Mouse (Mus musculus) left cerebral cortex, postnatal 10 days (tissue): ENCODE data around the gene Islr. TPM values are rescaled to one million over a fixed set of nuclear protein-coding genes. Genes with fewer than 3 reads are reported as not detected.

Source experiments
- microRNA-seq: library from miRNA; unstranded; fragments of <30 nt; microRNA quantifications from one replicate; pipeline ENCODE4 v1.2.0, GENCODE M21; 2022
- total RNA-seq, 2 experiments: library from RNA; stranded (reverse); gene quantifications; 2 replicates each; pipeline ENCODE4 v1.2.3; 2021

Islr gene
- total RNA-seq, 2 experiments from 2014 or later = 14.0 to 14.3 TPM

Small RNA genes lying within 50 kb of the gene (microRNA-seq; reads per million reads assigned to microRNA genes)
- gene Mir6385 = not detected

Other genes starting within 250 kb of the Islr start
- gene Cyp11a1, start 197.9 kb downstream of the Islr start, total RNA-seq = 1 to 10 TPM; 2.4 to 3.4 TPM
- 10 to 100 TPM in 1 of 2 experiments, 1 to 10 TPM in 1; 10.0 to 10.9 TPM for gene Stra6, start 140.5 kb downstream of the Islr start, total RNA-seq
- under 1 TPM; 0.43 to 0.47 TPM for gene Ccdc33, start 85.5 kb downstream of the Islr start, total RNA-seq
- 100 to 1,000 TPM; 130 to 138 TPM for gene Islr2, start within 50 bp of the Islr start, total RNA-seq
- 10 to 100 TPM; 13.3 to 14.5 TPM for gene Pml, start 45.5 kb upstream of the Islr start, total RNA-seq
- 10 to 100 TPM; 89.0 to 93.1 TPM for gene Stoml1, start 48.9 kb upstream of the Islr start, total RNA-seq
- 1 to 10 TPM; 3.5 to 3.9 TPM for gene Loxl1, start 108.9 kb upstream of the Islr start, total RNA-seq
- not detected for gene Tbc1d21, start 166.1 kb upstream of the Islr start, total RNA-seq